Mouse (Mus musculus) kidney, embryonic 15.5 days (tissue): ENCODE results near the gene Vps8. TPM values are rescaled to one million over a fixed set of nuclear protein-coding genes. Genes with fewer than 3 reads are reported as not detected.
"Not testable (repeated sequence)": the region's sequence is repeated elsewhere in the genome, so short reads cannot be mapped to it uniquely, and the experiment has no call there.

Source experiments
- ATAC-seq: fragments of 200-750 bp; cut with Nextera tagmentation; replicated peaks from 2 replicates; pipeline ENCODE4 v1.8.0; 2017; ENCODE audit warnings: moderate TSS enrichment; ENCODE audit not compliant: low FRiP score
- H3K27ac ChIP-seq: fragments of 300-500 bp; sonication (generic); 2 replicates; pipeline ENCODE4 v1.5.1; 2015; ENCODE audit warnings: mild to moderate bottlenecking, inconsistent platforms
- H3K27me3 ChIP-seq: fragments of 300-500 bp; sonication (generic); 2 replicates; pipeline ENCODE4 v1.6.1; 2015; ENCODE audit warnings: inconsistent platforms
- H3K36me3 ChIP-seq: fragments of 300-500 bp; sonication (generic); 2 replicates; pipeline ENCODE4 v1.6.1; 2015; ENCODE audit warnings: inconsistent platforms
- H3K4me1 ChIP-seq: fragments of 300-500 bp; sonication (generic); 2 replicates; pipeline ENCODE4 v1.6.1; 2015; ENCODE audit warnings: inconsistent platforms
- H3K4me2 ChIP-seq: fragments of 300-500 bp; sonication (generic); 2 replicates; pipeline ENCODE4 v1.6.1; 2015; ENCODE audit warnings: moderate library complexity, mild to moderate bottlenecking, inconsistent platforms
- H3K4me3 ChIP-seq: fragments of 300-500 bp; sonication (generic); replicated peaks from 2 replicates; pipeline ENCODE4 v1.5.1; 2015; ENCODE audit warnings: mild to moderate bottlenecking, inconsistent platforms
- H3K9ac ChIP-seq: fragments of 300-500 bp; sonication (generic); 2 replicates; pipeline ENCODE4 v1.6.1; 2015; ENCODE audit warnings: mild to moderate bottlenecking, inconsistent platforms
- H3K9me3 ChIP-seq: fragments of 300-500 bp; sonication (generic); replicated peaks from 2 replicates; pipeline ENCODE4 v1.6.1; 2016; ENCODE audit warnings: inconsistent platforms
- WGBS: fragments of 180-500 bp; shearing (Covaris S2); methylation state at CpG from one replicate; pipeline ENCODE4 v1.1.7; 2015; ENCODE audit warnings: mixed read lengths; 5-methylcytosine and 5-hydroxymethylcytosine counted together
- polyA plus RNA-seq: library from polyadenylated mRNA; unstranded; fragments of >200 nt; fragmentation: Nextera tagmentation; extraction: Ambion mirVana; gene quantifications from 2 replicates; pipeline ENCODE4 v1.2.1, GENCODE M21; 2015

The Vps8 gene
- polyA plus RNA-seq, 1 experiment from 2014 or later = 15.5 TPM

DNA sequence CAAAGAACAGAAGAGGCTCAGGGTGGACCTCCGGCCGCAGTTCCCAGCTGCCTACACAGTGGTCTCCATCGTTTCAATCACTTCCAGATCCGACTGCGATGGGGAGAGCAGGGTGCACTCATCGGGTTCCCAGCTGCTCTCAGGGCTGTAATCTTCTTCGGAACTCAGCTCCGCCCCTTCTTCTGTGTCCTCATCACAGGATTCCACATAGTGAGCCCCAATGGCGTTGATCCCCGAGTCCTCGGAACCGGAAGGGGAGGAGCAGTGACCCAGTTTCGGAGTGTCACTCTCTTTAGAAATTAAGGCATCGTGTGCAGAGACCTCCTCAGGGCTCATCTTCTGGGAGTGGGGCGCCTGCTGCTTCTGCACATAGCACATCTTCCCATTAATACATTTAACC is 230.2 kb downstream of the Vps8 start:
- 75% methylated on average over 15 of the region's 15 CpGs for WGBS
- Histone ChIP-seq H3K4me2 (0 out of 2 replicates have a peak overlapping the region, but pooled peaks have one; percentile 4), H3K9me3 (no peaks in the 10 kb centered on the region), H3K9ac (no peak overlapping the region), H3K27ac (no peak overlapping the region), H3K4me3 (no peak overlapping the region), H3K36me3 (peaks cover 15% of the 10 kb centered on the region), H3K27me3 (no peaks in the 10 kb centered on the region), H3K4me1 (0 out of 2 replicates have a peak, but pooled peaks cover 7% of the 10 kb centered on the region)
- 0 out of 2 replicates have a peak, but pooled peaks have one; percentile 36 for ATAC-seq

DNA sequence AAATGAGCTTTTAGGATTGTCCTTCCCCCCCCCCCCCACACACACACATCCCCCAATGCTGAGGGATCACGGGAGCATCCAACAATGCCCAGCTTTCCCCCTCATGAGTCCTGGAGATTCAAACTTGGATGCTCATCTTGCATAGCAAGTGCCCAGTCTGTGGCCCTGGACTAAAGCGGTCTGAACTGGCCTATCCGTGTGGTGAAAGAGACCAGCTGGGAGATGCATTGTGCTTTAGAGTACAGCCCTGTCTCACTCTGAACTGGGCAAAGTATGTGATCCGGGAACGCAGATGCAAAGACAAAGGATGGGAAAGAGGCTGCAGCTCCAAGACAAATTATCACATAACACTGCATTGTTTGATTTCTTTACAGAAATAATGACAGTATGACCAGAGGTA is 231.5 kb downstream of the Vps8 start:
- Histone ChIP-seq H3K36me3 (peaks cover 16% of the 10 kb centered on the region), H3K4me2 (no peak overlapping the region), H3K4me1 (0 out of 2 replicates have a peak, but pooled peaks cover 7% of the 10 kb centered on the region), H3K9ac (no peak overlapping the region), H3K27me3 (no peaks in the 10 kb centered on the region), H3K27ac (no peak overlapping the region), H3K9me3 (no peaks in the 10 kb centered on the region), H3K4me3 (no peak overlapping the region)
- WGBS = 86% methylated on average over 5 of the region's 5 CpGs
- no peak for ATAC-seq

DNA sequence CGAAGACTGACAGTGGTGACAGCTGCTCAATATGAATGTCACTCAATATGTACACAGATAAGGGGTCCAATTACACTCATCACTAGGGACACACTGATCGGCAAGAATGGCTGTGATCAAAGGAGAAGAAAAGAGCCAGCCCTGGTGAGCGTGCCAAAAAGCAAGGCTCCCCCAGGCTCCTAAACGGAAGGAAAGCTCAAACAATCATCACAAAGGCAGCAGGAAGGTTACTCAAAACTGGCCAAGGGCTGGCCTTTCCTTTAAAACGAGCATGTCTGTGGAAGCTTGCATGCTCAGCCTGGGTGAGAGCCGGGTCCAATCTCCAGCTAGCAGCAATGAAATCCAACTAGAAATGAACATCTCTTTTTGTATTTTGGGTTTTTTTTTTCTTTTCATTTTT is 232.4 kb downstream of the Vps8 start:
- WGBS = 51% methylated on average over 6 of the region's 6 CpGs
- Histone ChIP-seq H3K9me3 (no peaks in the 10 kb centered on the region), H3K36me3 (peaks cover 17% of the 10 kb centered on the region), H3K4me1 (peaks cover 12% of the 10 kb centered on the region), H3K9ac (no peak overlapping the region), H3K4me3 (no peak overlapping the region), H3K4me2 (no peak overlapping the region), H3K27me3 (no peaks in the 10 kb centered on the region), H3K27ac (0 out of 2 replicates have a peak overlapping the region, but pooled peaks have one; percentile 6)
- no peak for ATAC-seq

- no peaks in the 10 kb centered on the region for H3K9me3 ChIP-seq
- 0 out of 2 replicates have a peak overlapping the region, but pooled peaks have one; percentile 6 for H3K27ac ChIP-seq
- peaks cover 19% of the 10 kb centered on the region for H3K4me1 ChIP-seq
- H3K4me2 ChIP-seq = no peak overlapping the region
- H3K36me3 ChIP-seq = peaks cover 17% of the 10 kb centered on the region
- ATAC-seq = no peak
- no peak overlapping the region for H3K9ac ChIP-seq
- no peak overlapping the region for H3K4me3 ChIP-seq
- H3K27me3 ChIP-seq = no peaks in the 10 kb centered on the region
- 91% methylated on average over 9 of the region's 9 CpGs for WGBS
These were observed 233.0 kb downstream of the Vps8 start for GRCm38 (mm10) chr16:21655961-21656360.

DNA sequence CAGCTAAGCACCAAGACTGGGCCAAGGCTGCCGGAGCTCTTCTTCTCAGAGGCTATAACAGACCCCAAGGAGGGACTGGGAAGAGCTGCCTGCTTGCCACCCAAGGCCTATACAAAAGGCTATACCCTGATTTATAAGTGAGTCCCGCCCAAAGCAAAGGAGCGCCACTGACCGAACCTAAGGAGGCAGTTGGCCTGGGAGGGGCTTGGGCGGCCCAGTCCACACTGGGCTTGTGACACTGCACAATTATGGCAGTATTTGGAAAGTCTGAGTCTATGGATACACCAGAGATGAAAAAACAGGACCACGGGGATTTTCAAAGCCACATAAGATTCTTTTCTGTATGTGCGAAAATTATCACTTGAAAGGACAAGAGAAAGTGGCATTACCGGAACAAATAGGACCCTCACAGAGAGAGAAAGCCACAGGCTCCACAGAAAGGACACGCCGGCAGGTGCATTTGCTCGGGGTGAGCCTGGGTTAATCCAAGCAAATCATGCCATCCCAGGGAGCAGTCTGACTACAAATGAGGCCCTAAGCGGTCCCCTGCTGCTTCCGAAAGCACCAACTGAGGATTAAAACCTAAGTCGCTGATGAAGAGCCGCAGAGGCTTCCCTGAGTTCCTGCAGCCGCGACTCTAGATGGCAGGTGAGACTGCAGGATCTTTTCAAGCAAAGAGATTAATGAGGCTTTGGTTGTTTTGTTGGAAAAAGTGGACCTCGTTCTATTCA is 241.9 kb downstream of the Vps8 start:
- peaks cover 6% of the 10 kb centered on the region; the same call in 1 of the 2 replicates for H3K27me3 ChIP-seq
- no peak overlapping the region for H3K4me2 ChIP-seq
- H3K27ac ChIP-seq = no peak overlapping the region
- 27% methylated on average over 18 of the region's 18 CpGs for WGBS
- H3K4me1 ChIP-seq = peaks cover 12% of the 10 kb centered on the region
- H3K36me3 ChIP-seq = no peaks in the 10 kb centered on the region
- no peak for ATAC-seq
- H3K9me3 ChIP-seq = no peaks in the 10 kb centered on the region
- H3K4me3 ChIP-seq = no peak overlapping the region
- no peak overlapping the region for H3K9ac ChIP-seq

DNA sequence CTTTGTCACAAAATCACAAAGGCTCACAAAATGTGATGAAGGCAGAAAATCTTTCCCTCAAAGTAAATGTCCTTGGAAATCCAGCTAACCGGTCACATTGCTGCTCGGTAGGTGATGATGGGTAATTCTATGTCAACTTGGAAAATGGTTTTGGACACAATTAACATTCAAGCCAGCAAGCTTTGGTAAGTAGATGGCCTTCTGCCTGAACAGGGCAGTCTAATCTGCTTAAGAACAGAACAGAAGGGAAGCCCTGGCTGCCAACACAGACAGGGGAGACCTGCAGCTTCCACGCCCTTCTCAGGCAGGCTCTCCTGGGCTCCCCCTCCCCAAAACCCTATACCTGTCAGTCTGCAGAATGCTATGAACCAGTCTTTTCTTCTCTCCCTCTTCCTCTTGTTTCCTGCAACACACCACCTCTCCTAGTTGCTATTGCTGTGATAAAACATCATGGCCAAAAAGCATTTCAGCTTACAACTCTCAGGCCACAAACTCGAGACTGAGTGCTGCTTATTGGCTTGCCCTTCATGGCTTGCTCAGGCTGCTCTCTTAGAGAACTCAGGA is 242.6 kb downstream of the Vps8 start:
- no peaks in the 10 kb centered on the region for H3K9me3 ChIP-seq
- no peaks in the 10 kb centered on the region for H3K36me3 ChIP-seq
- peaks cover 5% of the 10 kb centered on the region; the same call in 1 of the 2 replicates for H3K4me1 ChIP-seq
- H3K4me3 ChIP-seq = no peak overlapping the region
- no peak overlapping the region for H3K27ac ChIP-seq
- ATAC-seq = no peak
- no peak overlapping the region for H3K4me2 ChIP-seq
- no peak overlapping the region for H3K9ac ChIP-seq
- 36% methylated on average over 4 of the region's 4 CpGs for WGBS
- peaks cover 6% of the 10 kb centered on the region; the same call in 1 of the 2 replicates for H3K27me3 ChIP-seq

- Histone ChIP-seq H3K9ac (no peak overlapping the region), H3K9me3 (no peaks in the 10 kb centered on the region), H3K4me2 (no peak overlapping the region), H3K4me1 (no peaks in the 10 kb centered on the region), H3K4me3 (no peak overlapping the region), H3K36me3 (0 out of 2 replicates have a peak, but pooled peaks cover 5% of the 10 kb centered on the region), H3K27ac (no peak overlapping the region), H3K27me3 (no peaks in the 10 kb centered on the region)
- 85% methylated on average over 4 of the region's 4 CpGs for WGBS
- ATAC-seq = no peak
These were observed 249.0 kb downstream of the Vps8 start for GRCm38 (mm10) chr16:21671878-21672277.

DNA sequence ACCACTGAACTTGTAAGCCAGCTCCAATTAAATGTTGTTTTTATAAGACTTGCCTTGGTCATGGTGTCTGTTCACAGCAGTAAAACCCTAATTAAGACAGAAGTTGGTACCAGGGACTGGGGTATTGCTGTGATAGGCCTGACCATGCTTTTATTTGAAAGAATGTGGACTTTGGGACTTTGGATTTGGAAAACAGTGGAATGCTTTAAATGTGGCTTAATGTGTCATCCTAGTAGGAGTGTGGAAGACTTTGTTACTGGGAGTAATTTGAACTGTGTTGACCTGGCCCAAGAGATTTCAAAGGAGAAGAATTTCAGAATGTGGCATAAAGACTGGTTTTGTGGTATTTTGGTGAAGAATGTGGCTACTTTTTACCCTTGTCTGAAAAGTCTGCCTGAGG is 250.1 kb downstream of the Vps8 start:
- H3K27me3 ChIP-seq, ATAC-seq, H3K4me2 ChIP-seq, H3K9me3 ChIP-seq, H3K9ac ChIP-seq, H3K27ac ChIP-seq, H3K4me3 ChIP-seq, H3K4me1 ChIP-seq: not testable (repeated sequence)
- peaks cover 11% of the 10 kb centered on the region; the same call in 1 of the 2 replicates for H3K36me3 ChIP-seq

DNA sequence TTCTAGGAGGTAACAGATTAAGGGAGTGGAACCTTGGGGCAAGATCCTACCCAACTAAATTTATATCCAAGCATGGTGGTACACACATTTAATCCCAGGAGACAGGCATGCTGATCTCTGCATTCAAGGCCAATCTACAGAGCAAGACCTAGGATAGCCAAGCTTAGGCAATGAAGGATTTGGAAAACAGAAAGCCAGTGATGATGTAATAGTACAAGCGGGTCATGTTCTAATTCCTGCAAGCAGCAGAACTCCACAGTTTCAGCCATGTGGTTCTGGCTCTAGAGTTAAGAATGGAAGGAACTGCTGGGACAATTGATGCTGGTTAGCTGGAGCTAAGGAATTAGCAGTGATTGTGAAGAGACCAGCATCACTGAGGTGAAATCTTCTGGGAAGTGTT is 250.7 kb downstream of the Vps8 start:
- ATAC-seq, H3K4me3 ChIP-seq, H3K27me3 ChIP-seq, H3K4me1 ChIP-seq, H3K4me2 ChIP-seq, H3K27ac ChIP-seq, H3K9me3 ChIP-seq, H3K9ac ChIP-seq: not testable (repeated sequence)
- 95% methylated on average over 1 of the region's 1 CpGs for WGBS
- H3K36me3 ChIP-seq = peaks cover 11% of the 10 kb centered on the region; the same call in 1 of the 2 replicates

- Histone ChIP-seq H3K4me1 (no peaks in the 10 kb centered on the region), H3K27me3 (no peaks in the 10 kb centered on the region), H3K4me3 (no peak overlapping the region), H3K9me3 (no peaks in the 10 kb centered on the region), H3K36me3 (peaks cover 11% of the 10 kb centered on the region; the same call in 1 of the 2 replicates), H3K4me2 (no peak overlapping the region), H3K9ac (no peak overlapping the region), H3K27ac (no peak overlapping the region)
- no peak for ATAC-seq
- WGBS = 91% methylated on average over 7 of the region's 7 CpGs
These were observed 253.9 kb downstream of the Vps8 start for GRCm38 (mm10) chr16:21676791-21677190.

DNA sequence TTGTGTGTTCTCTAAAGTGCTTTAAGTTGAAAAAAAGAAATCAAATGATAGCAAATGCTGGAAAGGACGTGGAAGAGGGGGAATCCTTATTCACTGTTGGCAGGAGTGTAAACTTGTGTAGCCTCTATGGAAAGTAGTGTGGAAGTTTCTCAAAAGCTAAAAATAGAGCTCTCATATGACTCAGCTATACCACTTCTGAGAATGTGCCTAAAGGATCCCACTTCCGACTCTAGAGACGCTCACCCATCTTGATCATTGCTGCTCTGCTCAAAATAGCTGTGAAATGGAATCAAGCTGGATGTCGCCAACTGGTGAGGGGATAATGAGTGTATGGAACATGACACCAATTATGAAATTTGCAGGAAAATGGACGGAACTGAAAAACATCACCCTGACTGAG is 264.5 kb downstream of the Vps8 start:
- Histone ChIP-seq H3K4me1 (0 out of 2 replicates have a peak, but pooled peaks cover 3% of the 10 kb centered on the region), H3K4me2 (no peak overlapping the region), H3K27me3 (no peaks in the 10 kb centered on the region), H3K9me3 (no peaks in the 10 kb centered on the region), H3K9ac (no peak overlapping the region), H3K27ac (no peak overlapping the region), H3K4me3 (no peak overlapping the region), H3K36me3 (peaks cover 9% of the 10 kb centered on the region)
- 90% methylated on average over 5 of the region's 5 CpGs for WGBS
- ATAC-seq = no peak

DNA sequence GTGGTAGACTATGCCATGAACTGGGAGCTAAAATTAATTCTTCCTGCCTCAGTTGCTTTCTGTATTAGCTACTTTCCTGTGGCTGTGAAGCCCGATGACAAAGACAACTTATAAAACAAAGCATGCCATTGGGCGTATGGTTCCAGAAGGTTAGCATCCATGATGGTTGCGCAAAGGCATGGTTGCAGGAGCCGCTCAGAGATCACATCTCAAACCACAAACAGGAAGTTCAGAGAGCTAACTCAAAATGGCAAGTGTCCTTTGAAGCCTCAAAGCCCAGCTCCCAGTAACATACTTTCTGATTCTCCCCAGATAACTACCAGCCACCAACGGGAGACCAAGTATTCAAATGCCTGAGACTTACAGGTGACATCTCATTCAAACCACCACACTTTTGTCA is 266.2 kb downstream of the Vps8 start:
- 91% methylated on average over 5 of the region's 5 CpGs for WGBS
- ATAC-seq = no peak
- no peak overlapping the region for H3K9ac ChIP-seq
- no peak overlapping the region for H3K4me2 ChIP-seq
- H3K4me3 ChIP-seq = no peak overlapping the region
- H3K4me1 ChIP-seq = peaks cover 7% of the 10 kb centered on the region
- H3K9me3 ChIP-seq = no peaks in the 10 kb centered on the region
- H3K27me3 ChIP-seq = no peaks in the 10 kb centered on the region
- no peak overlapping the region for H3K27ac ChIP-seq
- H3K36me3 ChIP-seq = 0 out of 2 replicates have a peak, but pooled peaks cover 4% of the 10 kb centered on the region
